Mouse (Mus musculus) frontal cortex, adult (tissue): Measurements from ENCODE around the gene Olfr1288.

ENCODE experiments used
- ATAC-seq: cut with Nextera tagmentation; 2 replicates; pipeline ENCODE4 v1.9.2; 2017; ENCODE audit warnings: mild to moderate bottlenecking, moderate library complexity, mixed read lengths; ENCODE audit not compliant: low TSS enrichment

Gene Olfr1288

GRCm38 (mm10) chr2:111473801-111474200 lies at the start of gene Olfr1288:
TSS of gene Olfr1288 (plus strand) at chr2:111474101.
- no peak for ATAC-seq

GRCm38 (mm10) chr2:111448842-111449241 lies 25.1 kb upstream of the Olfr1288 start, which contains the start of gene Olfr1287:
TSS of gene Olfr1287 (plus strand) at chr2:111449142.
- no peak for ATAC-seq

GRCm38 (mm10) chr2:111480519-111480918 lies 6.6 kb downstream of the Olfr1288 start, which contains the start of gene Olfr1289:
TSS of gene Olfr1289 (plus strand) at chr2:111480819.
- ATAC-seq, result no peak

GRCm38 (mm10) chr2:111493729-111494128 lies 19.8 kb downstream of the Olfr1288 start, which contains the start of gene Olfr1290:
TSS of gene Olfr1290 (minus strand) at chr2:111493829.
- no peak for ATAC-seq

- ATAC-seq, result no peak
These were observed 23.0 kb downstream of the Olfr1288 start, which contains the start of gene Olfr1291-ps1 for GRCm38 (mm10) chr2:111496880-111497279. TSS of gene Olfr1291-ps1 (plus strand) at chr2:111497180.

- ATAC-seq, result no peak
These were observed 43.5 kb downstream of the Olfr1288 start for GRCm38 (mm10) chr2:111517451-111517850.

GRCm38 (mm10) chr2:111524903-111525302 lies 51.0 kb downstream of the Olfr1288 start, which contains the start of gene Olfr1293-ps:
TSS of gene Olfr1293-ps (plus strand) at chr2:111525203.
- no peak for ATAC-seq
